Mouse (Mus musculus) myocyte (in vitro differentiated cells): Measurements from ENCODE around the gene Cpne9. TPM values are rescaled to one million over a fixed set of nuclear protein-coding genes. Genes with fewer than 3 reads are reported as not detected.

Experiments used
- H3K27me3 ChIP-seq: one replicate; pipeline ENCODE4 v1.6.1; 2011; ENCODE audit not compliant: control insufficient read depth, insufficient read depth, insufficient read length
- H3K36me3 ChIP-seq: one replicate; pipeline ENCODE4 v1.6.1; 2011; ENCODE audit not compliant: control insufficient read depth, insufficient read depth
- H3K4me2 ChIP-seq: one replicate; pipeline ENCODE4 v1.6.1; 2011; ENCODE audit warnings: low read depth, control low read depth
- H3K4me3 ChIP-seq: one replicate; pipeline ENCODE4 v1.5.1; 2011; ENCODE audit warnings: mild to moderate bottlenecking, control low read depth, moderate library complexity
- H3K79me2 ChIP-seq: one replicate; pipeline ENCODE4 v1.6.1; 2011; ENCODE audit not compliant: control insufficient read depth, insufficient read depth
- H3ac ChIP-seq: one replicate; pipeline ENCODE4 v1.6.1; 2011; ENCODE audit not compliant: control insufficient read depth, insufficient read length
- CEBPB ChIP-seq: IDR thresholded peaks from 2 replicates; pipeline ENCODE4 v1.6.1; 2011; ENCODE audit warnings: mild to moderate bottlenecking, moderate library complexity; ENCODE audit not compliant: poor library complexity, insufficient read depth, severe bottlenecking
- E2F4 ChIP-seq: IDR thresholded peaks from one replicate; pipeline ENCODE4 v1.6.1; 2011; ENCODE audit warnings: mild to moderate bottlenecking, control low read depth, moderate library complexity; ENCODE audit not compliant: insufficient read depth
- MAX ChIP-seq: IDR thresholded peaks from one replicate; pipeline ENCODE4 v1.6.1; 2011; ENCODE audit warnings: low read depth, mild to moderate bottlenecking, control low read depth
- MYOD1 ChIP-seq, 3 experiments: IDR thresholded peaks; one replicate each; pipeline ENCODE4 v1.6.1; 2011; ENCODE audit warnings: control low read depth in 2 of 3, low read depth in 2 of 3, mild to moderate bottlenecking in 2 of 3, moderate library complexity in 1 of 3; ENCODE audit not compliant: insufficient read length in 2 of 3, control insufficient read depth in 1 of 3
- MYOG ChIP-seq, 3 experiments: IDR thresholded peaks; one replicate each; pipeline ENCODE4 v1.6.1; 2011; ENCODE audit warnings: control low read depth in 2 of 3, low read depth in 2 of 3, mild to moderate bottlenecking in 2 of 3; ENCODE audit not compliant: insufficient read length in 2 of 3, control insufficient read depth in 1 of 3, insufficient read depth in 1 of 3
- POLR2A ChIP-seq: IDR thresholded peaks from one replicate; pipeline ENCODE4 v1.6.1; 2011; ENCODE audit warnings: low read depth, mild to moderate bottlenecking, control low read depth, moderate library complexity; ENCODE audit not compliant: insufficient read length
- POLR2AphosphoS2 ChIP-seq: IDR thresholded peaks from one replicate; pipeline ENCODE4 v1.6.1; 2011; ENCODE audit warnings: low read depth, control low read depth; ENCODE audit not compliant: insufficient read length
- REST ChIP-seq: IDR thresholded peaks from one replicate; pipeline ENCODE4 v1.6.1; 2011; ENCODE audit warnings: mild to moderate bottlenecking, control low read depth, moderate library complexity; ENCODE audit not compliant: insufficient read depth, insufficient read length
- SRF ChIP-seq: IDR thresholded peaks from one replicate; pipeline ENCODE4 v1.6.1; 2011; ENCODE audit warnings: low read depth; ENCODE audit not compliant: control insufficient read depth, insufficient read length
- TCF12 ChIP-seq: IDR thresholded peaks from one replicate; pipeline ENCODE4 v1.6.1; 2011; ENCODE audit warnings: mild to moderate bottlenecking, control low read depth; ENCODE audit not compliant: poor library complexity, insufficient read depth, severe bottlenecking
- TCF3 ChIP-seq: IDR thresholded peaks from one replicate; pipeline ENCODE4 v1.6.1; 2011; ENCODE audit warnings: low read depth, control low read depth; ENCODE audit not compliant: insufficient read length
- USF1 ChIP-seq: IDR thresholded peaks from one replicate; pipeline ENCODE4 v1.6.1; 2011; ENCODE audit warnings: low read depth, mild to moderate bottlenecking, control low read depth, moderate library complexity
- polyA plus RNA-seq: library from polyadenylated mRNA; unstranded; fragments of >200 nt; fragmentation: generic; extraction: Trizol; gene quantifications from one replicate; pipeline ENCODE4 v1.2.1, GENCODE M21; 2012; ENCODE audit warnings: missing spikeins

Gene Cpne9
- polyA plus RNA-seq, 1 experiment = 0.08 TPM

DNA sequence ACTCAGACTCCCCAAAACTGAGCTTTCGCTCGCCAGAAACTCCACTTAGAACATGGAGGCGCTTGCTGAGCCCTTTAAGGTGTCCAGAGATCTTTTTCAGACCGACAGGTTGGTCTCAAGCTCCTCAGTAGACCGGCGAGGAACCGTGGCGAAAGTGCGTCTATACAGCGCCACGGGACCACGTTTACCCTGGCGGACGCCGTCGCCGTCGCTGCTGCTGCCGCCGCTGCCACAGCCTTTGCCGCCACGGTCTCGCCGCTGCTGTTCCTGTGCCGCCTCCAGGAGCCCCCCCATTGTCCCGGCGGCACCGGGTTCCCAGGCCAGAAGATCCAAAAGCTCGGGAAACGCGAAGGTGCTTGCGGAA, 24.9 kb downstream of the Cpne9 start, which contains the start of gene Brpf1:
Gene Brpf1 (plus strand): TSS at position 152 of the 364 bp plus-strand sequence.
- H3K79me2 ChIP-seq = peaks cover 47% of the 10 kb centered on the region

DNA sequence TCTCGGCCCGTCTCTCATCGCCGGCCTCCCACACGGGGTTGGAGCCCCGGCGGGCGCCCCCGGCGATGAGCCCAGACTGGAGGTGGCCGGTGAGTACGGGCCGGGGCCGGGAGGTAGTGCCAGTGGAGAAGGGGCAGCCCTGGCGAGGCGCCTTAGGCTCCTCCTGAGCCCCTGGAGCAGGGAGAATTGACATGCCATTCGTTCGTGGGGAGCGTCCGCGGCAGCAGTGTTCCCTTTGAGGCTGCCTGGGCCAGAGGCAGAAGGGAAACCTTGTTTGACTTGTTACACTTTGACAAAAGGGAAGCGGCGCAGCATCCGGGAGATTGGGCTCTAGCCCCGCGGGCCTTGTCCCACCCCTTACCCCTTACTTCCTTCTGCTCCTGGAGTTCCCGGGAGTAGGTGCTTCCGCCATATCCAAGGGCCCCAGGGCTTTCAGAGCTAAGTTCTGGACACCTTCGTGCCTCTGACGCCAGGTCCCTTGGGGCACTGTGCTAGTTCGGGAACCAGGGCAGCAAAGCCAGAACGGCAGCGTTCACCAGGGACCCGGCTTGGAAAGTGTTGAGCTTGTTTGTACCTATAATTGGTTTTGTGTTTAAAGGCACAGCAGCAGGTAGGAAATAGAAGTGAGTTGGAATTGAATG, 25.5 kb downstream of the Cpne9 start:
- Histone ChIP-seq H3K79me2 (peaks cover 53% of the 10 kb centered on the region), H3K36me3 (peaks cover 11% of the 10 kb centered on the region), H3K27me3 (peaks cover 8% of the 10 kb centered on the region), H3ac (peak overlapping the region; percentile 75), H3K4me3 (peak overlapping the region; percentile 90), H3K4me2 (peak overlapping the region; percentile 93)
- TF ChIP-seq MAX (no peak), POLR2AphosphoS2 (no peak), POLR2A (no peak), MYOD1 (IDR thresholded peaks at IDR 0.05; ENCODE audit: control insufficient read depth in 1 of 3, insufficient read length in 2 of 3, low read depth in 2 of 3) (no peak), CEBPB (no peak), SRF (no peak), E2F4 (no peak), USF1 (no peak), REST (no peak), MYOG (IDR thresholded peaks at IDR 0.05; ENCODE audit: control insufficient read depth in 1 of 3, insufficient read depth in 1 of 3, insufficient read length in 2 of 3, low read depth in 2 of 3) (no peak), TCF3 (no peak), TCF12 (no peak)

More for the DNA sequence above, 24.9 kb downstream of the Cpne9 start, which contains the start of gene Brpf1:
- Histone ChIP-seq H3ac (peak within 1 kb of the TSS; percentile 75), H3K4me3 (peak within 1 kb of the TSS; percentile 90), H3K27me3 (peaks cover 8% of the 10 kb centered on the region), H3K36me3 (peaks cover 6% of the 10 kb centered on the region), H3K4me2 (peak within 1 kb of the TSS; percentile 97)
- TF ChIP-seq POLR2A (peak; percentile 87), MAX (no peak), USF1 (no peak), SRF (no peak), REST (peak; percentile 25), MYOD1 (IDR thresholded peaks at IDR 0.05; ENCODE audit: control insufficient read depth in 1 of 3, insufficient read length in 2 of 3, low read depth in 2 of 3) (peak in 1 of 3 experiments; percentile 27), POLR2AphosphoS2 (peak; percentile 90)

DNA sequence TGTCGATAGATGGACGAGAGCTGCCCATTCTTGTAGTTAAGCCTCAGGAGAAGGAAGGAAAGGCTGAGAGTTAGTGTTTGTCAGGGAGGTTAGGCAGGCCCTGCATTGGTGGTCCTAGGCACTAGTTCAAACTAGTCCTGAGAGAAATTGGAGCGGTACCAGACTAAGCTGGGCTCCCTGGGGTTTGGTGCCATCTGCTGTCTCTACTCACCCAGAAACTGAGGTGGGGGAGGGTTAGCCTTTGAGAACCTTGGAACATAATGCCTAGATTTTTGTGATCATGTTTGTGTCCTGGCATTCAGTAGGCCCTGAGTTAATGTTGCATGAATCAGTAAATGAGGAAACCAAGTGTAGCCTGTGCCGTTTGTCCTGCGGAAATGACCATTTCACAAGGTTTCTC, 26.0 kb downstream of the Cpne9 start:
- no peak for TF ChIP-seq MYOG (IDR thresholded peaks at IDR 0.05; ENCODE audit: control insufficient read depth in 1 of 3, insufficient read depth in 1 of 3, insufficient read length in 2 of 3, low read depth in 2 of 3)
- TF ChIP-seq MYOD1 (IDR thresholded peaks at IDR 0.05; ENCODE audit: control insufficient read depth in 1 of 3, insufficient read length in 2 of 3, low read depth in 2 of 3) = peak in 1 of 3 experiments; percentile 1
- no peak for TF ChIP-seq TCF12
- no peak for TF ChIP-seq POLR2A
- Histone ChIP-seq H3K36me3 (peaks cover 17% of the 10 kb centered on the region), H3ac (peak overlapping the region; percentile 75), H3K79me2 (peaks cover 59% of the 10 kb centered on the region), H3K4me3 (peak overlapping the region; percentile 90), H3K4me2 (peak overlapping the region; percentile 93), H3K27me3 (peaks cover 8% of the 10 kb centered on the region)

DNA sequence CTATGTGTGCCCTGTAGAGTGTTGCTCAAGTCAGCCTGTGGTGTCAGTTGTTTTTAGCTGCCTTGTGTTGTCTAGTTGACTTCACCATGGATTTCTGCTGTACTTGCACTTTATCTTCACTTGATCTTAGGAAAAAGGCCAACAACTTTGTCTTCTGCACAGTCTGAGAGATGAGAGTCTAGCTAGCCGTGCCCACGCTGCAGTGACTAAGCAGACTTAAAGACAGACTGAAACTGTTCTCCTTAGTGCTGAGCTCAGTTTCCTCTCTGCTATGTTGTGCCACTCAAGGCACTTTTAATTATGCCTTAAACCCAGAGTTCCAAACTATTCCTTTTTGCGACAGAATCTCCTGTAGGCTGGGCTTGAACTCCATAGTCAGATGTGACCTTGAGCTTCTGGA, 33.9 kb downstream of the Cpne9 start:
- Histone ChIP-seq H3K4me2 (no peak overlapping the region), H3K4me3 (no peak overlapping the region), H3K79me2 (peaks cover 34% of the 10 kb centered on the region), H3ac (no peak overlapping the region), H3K27me3 (no peaks in the 10 kb centered on the region), H3K36me3 (peaks cover 74% of the 10 kb centered on the region)
- TF ChIP-seq POLR2AphosphoS2 = no peak
- no peak for TF ChIP-seq TCF12
- TF ChIP-seq REST = no peak
- no peak for TF ChIP-seq POLR2A
- TF ChIP-seq USF1 = no peak
- TF ChIP-seq MYOD1 (IDR thresholded peaks at IDR 0.05; ENCODE audit: control insufficient read depth in 1 of 3, insufficient read length in 2 of 3, low read depth in 2 of 3) = no peak
- no peak for TF ChIP-seq SRF
- no peak for TF ChIP-seq MYOG (IDR thresholded peaks at IDR 0.05; ENCODE audit: control insufficient read depth in 1 of 3, insufficient read depth in 1 of 3, insufficient read length in 2 of 3, low read depth in 2 of 3)
- no peak for TF ChIP-seq CEBPB
- TF ChIP-seq TCF3 = no peak
- no peak for TF ChIP-seq E2F4
- TF ChIP-seq MAX = no peak
